Mouse (Mus musculus) urinary bladder, postnatal 14 days (tissue): Measurements from ENCODE around the gene Mgst1.

Experiments used
- DNase-seq: peaks from one replicate; pipeline ENCODE4 v3.0.0; 2021; ENCODE audit warnings: low spot score

The Mgst1 gene

DNA sequence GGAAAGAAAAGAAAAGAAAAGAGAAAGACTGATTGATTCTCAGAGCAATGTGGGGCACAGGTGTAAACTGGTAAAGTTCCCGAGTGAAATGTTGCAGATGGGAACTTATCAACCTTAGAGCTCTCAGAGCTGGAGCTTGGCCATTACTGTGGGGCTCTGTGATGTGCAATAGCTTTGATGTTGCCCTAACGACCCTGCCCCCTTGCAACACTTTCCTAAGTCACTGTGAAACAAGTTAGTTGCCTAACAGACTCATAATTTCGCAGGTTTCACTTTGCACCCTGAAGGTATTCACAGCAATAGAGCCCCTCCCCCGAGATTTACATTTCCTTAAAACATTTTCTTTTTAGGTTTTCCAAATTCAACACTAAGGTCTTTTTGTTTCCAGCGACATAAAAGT, at the start of gene Mgst1:
TSS of gene Mgst1 (plus strand) at position 387 of the 400 bp plus-strand sequence.
- DNase-seq = peak; percentile 12

- no peak for DNase-seq
Measured at GRCm38 (mm10) chr6:138092432-138092831, 47.7 kb upstream of the Mgst1 start.

- DNase-seq = no peak
Measured at GRCm38 (mm10) chr6:138095060-138095459, 45.1 kb upstream of the Mgst1 start.

DNA sequence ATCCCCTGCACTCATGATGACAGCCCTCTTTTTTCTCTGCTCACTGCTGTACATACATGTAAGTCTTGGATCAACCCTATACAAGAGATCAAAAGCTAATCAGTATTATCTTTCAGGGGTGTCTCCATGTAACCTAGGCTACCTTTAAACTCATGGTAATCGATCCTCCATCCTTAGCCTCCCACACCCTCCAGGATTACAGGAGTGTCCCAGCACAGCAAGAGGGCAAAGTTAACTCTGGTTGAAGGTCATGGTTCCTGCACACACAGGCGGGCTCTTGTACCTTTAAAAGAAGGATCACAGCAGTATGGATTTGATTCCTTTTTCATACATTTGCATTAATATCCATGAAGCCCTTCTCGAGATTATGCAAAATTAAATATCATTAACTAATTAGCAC, 40.5 kb upstream of the Mgst1 start:
- DNase-seq = no peak

- no peak for DNase-seq
Measured at GRCm38 (mm10) chr6:138101843-138102242, 38.3 kb upstream of the Mgst1 start.

DNA sequence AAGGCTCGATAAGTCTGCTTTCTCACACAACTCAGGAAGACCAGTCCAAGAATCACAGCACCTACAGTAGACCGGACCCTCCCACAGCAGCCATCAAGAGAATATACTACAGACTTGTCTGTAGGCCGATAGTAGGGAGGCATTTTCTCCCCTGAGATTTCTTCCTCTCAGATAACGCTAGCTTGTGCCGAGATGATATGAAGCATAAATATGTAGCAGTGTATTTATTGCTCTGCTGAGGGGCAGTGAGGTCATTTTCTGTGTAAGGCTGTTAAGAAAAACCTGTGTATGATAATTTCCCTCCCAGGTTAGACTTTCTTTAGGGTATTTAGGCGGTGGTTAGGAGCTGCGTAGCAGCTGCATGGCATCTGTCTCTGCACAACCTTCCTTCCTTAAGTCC, 37.2 kb upstream of the Mgst1 start:
- DNase-seq = no peak

- no peak for DNase-seq
Measured at GRCm38 (mm10) chr6:138104559-138104958, 35.6 kb upstream of the Mgst1 start.

DNA sequence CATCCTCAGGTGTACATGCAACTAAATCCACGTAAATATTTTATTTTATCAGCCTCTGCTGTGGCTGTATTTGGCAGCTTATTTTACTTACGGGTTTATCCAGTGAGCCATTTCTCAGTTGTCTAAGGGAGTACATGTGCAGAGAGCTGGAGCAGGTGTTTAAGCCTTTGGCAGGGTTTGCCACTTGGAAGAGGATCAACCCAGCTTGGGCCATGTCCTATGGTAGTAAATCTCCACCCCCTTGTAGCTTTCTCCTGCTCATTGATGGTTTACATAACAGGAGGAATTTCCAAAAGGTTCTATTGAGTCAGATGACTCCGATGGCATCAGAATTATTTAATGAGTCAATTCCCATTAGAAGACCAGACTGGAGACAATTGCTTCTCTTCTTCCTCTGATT, 22.6 kb upstream of the Mgst1 start:
- peak; percentile 14 for DNase-seq

DNA sequence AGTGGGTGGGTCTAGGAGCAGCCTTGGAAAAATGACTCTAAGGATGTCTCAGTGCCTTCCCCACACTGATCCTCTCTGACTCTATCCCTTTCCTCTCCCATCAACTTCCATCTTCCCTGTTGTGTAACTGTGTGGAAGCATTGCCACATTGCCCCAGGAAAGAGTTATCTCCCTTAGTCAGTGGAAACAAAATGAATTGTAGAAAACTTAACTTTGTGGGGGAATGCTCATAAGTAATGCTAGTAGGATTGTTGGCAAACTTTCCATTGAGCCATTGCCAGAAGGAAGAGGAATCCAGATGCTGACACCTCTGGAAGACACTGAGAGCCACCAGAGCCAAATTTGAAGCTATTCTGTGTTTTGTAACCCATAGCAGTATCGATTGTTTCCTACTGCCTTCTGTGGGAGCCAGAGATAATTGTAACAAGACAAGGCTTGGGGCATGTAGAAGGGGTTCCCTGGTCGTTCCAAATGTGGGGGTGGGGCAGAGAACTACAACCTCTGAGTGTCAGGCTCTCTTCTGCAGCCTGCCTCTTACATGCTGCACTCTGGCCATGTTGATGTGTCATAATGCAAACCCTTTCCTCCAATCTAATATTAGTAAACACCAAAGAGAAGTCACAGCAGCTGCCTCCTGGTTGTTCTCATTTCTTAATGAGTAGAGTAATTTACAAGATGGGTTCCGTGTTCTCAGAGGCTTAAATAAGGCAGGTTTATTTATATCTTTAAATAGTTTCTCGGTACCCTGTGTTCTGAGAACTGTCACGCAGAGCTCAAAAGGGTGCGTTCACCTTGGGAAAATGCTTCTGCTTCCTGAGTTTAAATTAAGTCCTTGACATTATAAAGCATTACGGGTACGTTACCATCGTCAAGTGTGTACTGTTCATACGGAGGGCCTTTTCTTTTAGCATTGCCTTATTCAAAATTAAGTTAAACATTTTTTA, 11.5 kb upstream of the Mgst1 start:
- peak; percentile 34 for DNase-seq

GRCm38 (mm10) chr6:138130541-138130940, 9.6 kb upstream of the Mgst1 start:
- no peak for DNase-seq

- DNase-seq = peak; percentile 82
Measured at GRCm38 (mm10) chr6:138140336-138140735, 220 bp downstream of the Mgst1 start.

DNA sequence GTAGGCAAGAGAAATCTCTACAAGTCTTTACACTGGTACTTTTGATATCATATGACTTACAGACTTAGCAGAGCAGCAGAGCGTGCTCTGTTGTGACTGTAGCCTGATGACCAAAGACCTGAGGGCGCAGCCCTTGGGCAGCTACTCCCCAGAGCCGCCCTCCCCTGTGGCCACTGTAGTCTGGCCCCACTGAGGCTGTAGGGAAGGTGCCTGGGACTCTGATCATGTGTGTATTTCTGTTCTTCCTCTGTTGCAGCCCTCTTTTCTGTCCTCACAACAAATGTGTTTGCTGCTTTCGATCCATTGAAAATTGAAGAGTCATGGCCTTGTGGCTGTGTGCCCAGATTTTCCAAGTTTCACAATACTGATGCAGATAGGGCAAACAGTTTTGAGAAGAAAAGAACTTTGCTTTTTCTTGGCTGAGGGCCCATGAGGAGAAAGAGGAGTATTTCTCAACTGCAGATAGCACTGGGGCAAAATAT, 1.0 kb downstream of the Mgst1 start:
- peak; percentile 87 for DNase-seq

GRCm38 (mm10) chr6:138142604-138143003, 2.5 kb downstream of the Mgst1 start:
- DNase-seq = no peak

DNA sequence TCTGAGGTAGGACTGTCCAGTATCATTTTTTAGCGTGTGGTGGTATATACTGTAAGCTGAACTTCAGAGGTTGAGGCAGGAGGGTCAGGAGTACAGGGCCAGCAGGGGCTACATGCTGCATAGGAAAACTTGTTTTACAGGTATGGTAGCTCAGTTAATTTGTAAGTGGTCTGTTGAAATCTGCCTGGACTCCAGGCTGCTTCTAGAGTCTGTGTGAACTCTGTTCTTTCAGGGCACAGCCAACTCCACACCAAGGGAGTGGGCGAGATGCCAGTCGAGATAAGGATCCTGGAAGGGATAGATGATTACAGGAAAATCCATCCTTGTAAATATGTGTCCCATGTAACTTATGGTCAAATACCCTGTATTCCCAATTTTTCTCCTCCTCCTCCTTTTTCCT, 3.3 kb downstream of the Mgst1 start:
- DNase-seq = peak; percentile 79

GRCm38 (mm10) chr6:138153111-138153510, 13.0 kb downstream of the Mgst1 start:
- DNase-seq = peak; percentile 85

- DNase-seq = peak; percentile 61
Measured at GRCm38 (mm10) chr6:138163920-138164319, 23.8 kb downstream of the Mgst1 start.

- DNase-seq = peak; percentile 34
Measured at GRCm38 (mm10) chr6:138171480-138172224, 31.5 kb downstream of the Mgst1 start.
